Mouse (Mus musculus) kidney, postnatal 10 days (tissue): ENCODE data around the gene Creb3.
A peak's percentile ranks its signal among the peaks of the same experiment; 100 is the strongest.

Experiments
- DNase-seq: peaks from one replicate; pipeline ENCODE4 v3.0.0; 2021; ENCODE audit warnings: mixed read lengths

Gene Creb3

GRCm38 (mm10) chr4:43558631-43559356, 3.3 kb upstream of the Creb3 start:
- DNase-seq = peak; percentile 92

GRCm38 (mm10) chr4:43559519-43560242, 2.5 kb upstream of the Creb3 start:
- DNase-seq = no peak

GRCm38 (mm10) chr4:43560243-43560611, 1.9 kb upstream of the Creb3 start:
- peak; percentile 78 for DNase-seq

GRCm38 (mm10) chr4:43560976-43561375, 1.2 kb upstream of the Creb3 start:
- DNase-seq = no peak

DNA sequence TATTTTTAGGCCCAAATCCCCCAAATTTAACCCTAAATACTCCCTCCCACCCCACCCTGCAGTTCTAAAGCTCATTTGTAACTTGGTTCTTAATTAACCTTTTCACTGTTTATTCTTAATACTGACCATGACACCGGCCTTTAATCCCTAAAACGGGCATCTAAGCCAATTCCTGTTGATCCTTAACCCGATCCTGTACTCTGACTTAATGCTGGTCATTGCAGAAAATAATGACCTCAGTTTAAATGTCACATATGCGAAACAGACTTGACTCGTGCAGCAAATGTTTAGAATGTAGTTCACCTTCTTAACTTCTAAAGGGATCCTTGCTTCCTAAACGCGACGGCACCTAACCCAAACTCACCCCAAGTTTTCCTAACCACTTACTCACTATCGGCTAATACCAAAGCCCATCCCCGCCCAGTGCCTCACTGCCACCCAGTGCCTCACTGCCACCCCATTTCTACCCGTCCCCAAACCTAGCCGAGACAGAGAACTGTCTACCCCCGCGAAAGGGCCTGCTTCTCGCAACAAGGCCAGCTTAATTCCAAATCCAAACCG, 616 bp upstream of the Creb3 start:
- no peak for DNase-seq

- DNase-seq = no peak
These were observed 853 bp downstream of the Creb3 start for GRCm38 (mm10) chr4:43562769-43563600.

DNA sequence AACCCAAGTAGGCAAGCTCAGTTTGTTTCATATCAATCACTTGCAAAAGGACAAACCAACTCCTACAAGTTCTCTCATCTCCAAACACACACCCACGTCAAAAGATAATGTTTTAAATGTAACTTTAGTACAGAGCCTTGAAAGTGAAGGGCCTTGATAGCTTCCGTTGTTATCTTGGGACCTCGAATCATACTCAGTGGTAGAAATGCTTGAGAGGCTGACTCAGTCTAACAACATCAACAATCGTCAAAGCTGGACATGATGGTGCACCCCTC, 1.4 kb downstream of the Creb3 start:
- no peak for DNase-seq

GRCm38 (mm10) chr4:43564231-43564630, 2.1 kb downstream of the Creb3 start:
- DNase-seq = no peak

DNA sequence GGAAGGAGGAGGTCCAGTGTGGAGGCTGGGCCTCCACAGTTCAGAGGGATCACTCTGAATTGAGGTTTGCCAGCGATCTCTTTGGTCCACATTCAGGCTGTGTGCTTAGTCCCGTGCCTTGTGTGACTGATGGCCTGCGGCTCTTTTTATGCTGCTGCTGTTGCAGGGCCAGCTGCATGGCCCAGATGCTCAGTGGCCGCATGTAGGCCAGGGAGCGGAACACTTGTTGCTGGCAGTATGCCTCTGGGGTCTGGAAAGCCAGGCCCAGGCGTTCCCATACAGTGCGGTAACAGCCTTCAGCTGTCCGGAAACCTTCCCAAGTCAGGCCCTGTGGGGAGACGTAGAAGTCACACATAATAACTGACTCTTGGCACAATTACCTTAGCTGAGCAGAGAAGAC, 5.0 kb downstream of the Creb3 start:
- DNase-seq = no peak

DNA sequence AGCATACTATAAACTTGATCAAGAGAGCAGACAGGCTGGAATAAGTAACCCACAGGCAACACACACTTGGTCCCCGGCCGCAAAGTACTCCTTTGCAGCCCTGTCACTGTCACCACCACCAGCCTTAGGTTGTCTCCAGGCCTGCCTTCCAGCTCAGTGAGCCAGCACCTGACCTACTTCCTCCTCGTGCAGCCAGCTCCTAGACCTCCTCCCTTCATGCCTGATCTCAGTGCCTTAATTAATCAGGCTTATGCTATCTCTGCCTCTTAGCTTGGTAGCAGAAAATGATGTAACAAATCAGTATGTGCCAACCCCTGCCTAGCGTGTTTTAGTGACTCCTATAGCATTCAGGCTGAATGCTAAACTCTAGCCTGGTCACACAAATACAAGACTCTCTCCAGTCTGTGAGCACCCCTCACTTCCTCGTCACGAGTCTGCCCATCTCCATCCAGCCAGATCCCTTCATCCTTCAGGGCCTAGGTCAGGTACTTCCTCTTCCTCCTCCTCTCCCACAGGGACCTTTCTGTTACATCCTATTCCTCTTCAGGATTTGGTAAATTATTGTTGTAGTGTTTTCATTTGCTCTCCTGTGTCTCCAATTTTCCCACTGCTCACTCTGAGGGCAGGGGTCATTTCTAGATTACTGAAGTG, 9.4 kb downstream of the Creb3 start:
- DNase-seq = no peak

GRCm38 (mm10) chr4:43573561-43573960, 11.4 kb downstream of the Creb3 start:
- no peak for DNase-seq

DNA sequence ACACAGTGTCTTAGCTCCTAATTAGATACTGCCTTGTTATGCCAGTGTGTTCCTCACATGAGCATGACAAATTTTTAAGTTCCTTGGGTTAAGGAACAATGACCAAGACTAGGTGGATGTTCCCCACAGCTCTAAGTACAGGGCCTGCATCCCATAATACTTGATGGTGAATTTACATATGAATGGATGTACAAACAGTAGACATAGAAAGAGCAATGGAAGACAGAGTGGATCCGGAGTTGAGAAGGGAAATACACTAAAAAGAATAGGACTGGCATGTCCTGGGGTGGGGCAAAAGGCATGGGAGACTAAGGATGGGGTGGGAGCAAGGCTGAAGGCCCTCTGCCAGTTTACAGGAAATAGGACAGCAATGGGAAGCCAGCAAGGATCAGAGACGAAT, 13.2 kb downstream of the Creb3 start:
- DNase-seq = no peak

GRCm38 (mm10) chr4:43577237-43577881, 15.2 kb downstream of the Creb3 start:
- DNase-seq = no peak

- peak; percentile 93 for DNase-seq
These were observed 16.5 kb downstream of the Creb3 start, which contains the start of the genes Rgp1 and Gba2 for GRCm38 (mm10) chr4:43578376-43579204. Gene Rgp1, plus strand, starts transcription at chr4:43578715. Gene Gba2, minus strand, starts transcription at chr4:43578873.

- DNase-seq = peak; percentile 23
These were observed 17.1 kb downstream of the Creb3 start for GRCm38 (mm10) chr4:43579256-43579655.

DNA sequence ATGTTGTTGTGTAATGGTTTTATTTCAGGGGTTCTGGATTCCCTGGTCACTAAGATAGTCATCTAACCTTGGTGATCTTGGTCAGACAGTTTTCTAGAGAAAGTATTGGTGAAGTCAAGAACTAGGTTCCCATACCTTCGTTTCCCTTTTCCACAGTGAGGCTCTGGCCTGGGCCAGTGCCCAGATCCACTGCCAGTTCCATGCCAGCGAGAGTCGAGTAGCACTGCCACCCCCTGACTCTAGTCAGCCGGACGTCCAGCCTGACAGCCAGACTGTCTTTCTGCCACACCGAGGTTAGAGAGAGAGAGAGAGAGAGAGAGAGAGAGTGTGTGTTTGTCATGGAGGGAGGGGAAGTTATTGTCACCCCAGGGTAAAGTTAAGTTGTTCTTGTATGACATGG, 17.6 kb downstream of the Creb3 start:
- peak; percentile 9 for DNase-seq

DNA sequence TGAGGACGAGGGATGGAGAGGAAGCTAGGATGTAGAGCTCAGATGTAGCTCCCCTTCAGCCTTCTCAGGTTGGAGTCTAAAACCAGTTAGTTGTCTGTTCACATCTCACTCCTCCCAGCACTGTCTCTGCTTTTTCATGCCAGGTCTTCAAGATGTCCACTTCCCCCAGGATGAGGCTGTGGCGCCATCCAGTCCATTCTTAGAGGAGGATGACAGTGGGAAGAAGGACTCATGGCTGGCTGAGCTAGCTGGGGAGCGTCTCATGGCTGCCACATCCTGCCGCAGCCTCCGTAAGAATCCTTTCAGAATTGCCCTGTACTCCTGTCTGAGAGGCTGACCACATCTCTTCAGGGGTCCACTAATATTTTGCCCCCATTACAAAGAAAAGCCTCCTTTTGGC, 18.6 kb downstream of the Creb3 start:
- DNase-seq = peak; percentile 4

GRCm38 (mm10) chr4:43581381-43581780, 19.2 kb downstream of the Creb3 start:
- DNase-seq = peak; percentile 6

DNA sequence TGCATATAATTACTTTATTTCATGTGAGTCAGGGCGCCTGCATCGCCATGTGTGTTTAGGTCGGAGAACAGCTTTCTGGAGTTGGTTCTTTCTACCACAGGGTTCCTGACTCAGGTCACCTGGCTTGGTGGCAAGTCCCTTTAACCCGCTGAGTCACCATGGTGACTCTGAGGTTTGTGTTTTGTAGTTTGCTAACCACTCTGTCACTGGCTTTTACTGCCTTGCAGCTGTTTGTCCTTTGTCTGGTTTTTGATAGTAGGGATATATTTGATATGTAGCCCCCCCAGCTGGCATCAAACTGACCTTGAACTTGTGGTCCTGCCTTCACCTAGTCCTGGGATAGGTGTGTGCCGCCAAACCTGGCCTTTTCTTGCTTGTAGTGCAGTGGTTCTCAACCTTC, 20.1 kb downstream of the Creb3 start:
- peak; percentile 3 for DNase-seq

DNA sequence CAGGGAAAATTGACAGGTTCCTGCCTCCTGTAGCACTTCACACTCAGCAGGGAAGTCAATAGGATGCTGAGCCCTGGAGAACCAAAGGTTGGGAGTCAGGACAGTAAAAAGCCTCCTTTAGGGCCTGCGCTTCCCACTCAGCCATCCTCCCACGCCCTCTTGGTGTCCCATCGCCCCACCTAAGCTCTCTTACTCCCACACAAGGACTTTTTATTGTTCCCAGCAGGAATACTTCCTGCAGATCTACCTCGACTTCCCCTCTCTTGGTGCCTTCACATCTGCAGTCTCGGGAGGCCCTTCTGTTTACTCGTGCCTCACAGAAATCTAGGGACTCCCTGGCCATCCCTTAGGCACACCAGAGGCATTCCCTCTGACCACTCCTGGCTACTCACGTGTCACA, 21.3 kb downstream of the Creb3 start:
- DNase-seq = peak; percentile 5
